Mouse (Mus musculus) natural killer cell, adult 2 months (primary cell): ENCODE measurements around the gene Gm13272.
"Not testable (repeated sequence)": the region's sequence is repeated elsewhere in the genome, so short reads cannot be mapped to it uniquely, and the experiment has no call there.

Experiments
- DNase-seq, 2 experiments: peaks; one replicate each; pipeline ENCODE4 v3.0.0; 2022; ENCODE audit warnings: low spot score in 2 of 2

The Gm13272 gene

DNA sequence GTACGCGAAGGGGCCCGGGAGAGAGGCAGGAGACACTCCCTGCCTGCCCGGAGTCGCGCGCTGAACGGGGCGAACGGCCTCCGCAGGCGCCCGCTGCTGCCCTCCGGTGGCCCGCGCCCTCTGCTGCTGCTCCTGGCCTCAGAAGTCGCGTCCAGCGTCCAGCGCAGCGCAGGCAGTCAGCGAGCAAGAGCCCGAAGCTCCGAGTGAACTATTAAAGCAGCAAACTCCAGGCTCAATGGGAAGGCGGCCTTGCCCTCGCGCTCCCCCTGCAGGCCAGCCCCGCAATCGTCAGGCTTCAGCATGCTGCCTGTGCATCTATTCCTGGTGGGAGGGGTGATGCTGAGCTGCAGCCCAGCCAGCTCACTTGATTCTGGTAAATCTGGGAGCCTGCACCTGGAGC is at the start of gene Gm13272:
Gm13272 (plus strand) TSS at position 301 of the 400 bp plus-strand sequence.
- DNase-seq, result not testable (repeated sequence)

DNA sequence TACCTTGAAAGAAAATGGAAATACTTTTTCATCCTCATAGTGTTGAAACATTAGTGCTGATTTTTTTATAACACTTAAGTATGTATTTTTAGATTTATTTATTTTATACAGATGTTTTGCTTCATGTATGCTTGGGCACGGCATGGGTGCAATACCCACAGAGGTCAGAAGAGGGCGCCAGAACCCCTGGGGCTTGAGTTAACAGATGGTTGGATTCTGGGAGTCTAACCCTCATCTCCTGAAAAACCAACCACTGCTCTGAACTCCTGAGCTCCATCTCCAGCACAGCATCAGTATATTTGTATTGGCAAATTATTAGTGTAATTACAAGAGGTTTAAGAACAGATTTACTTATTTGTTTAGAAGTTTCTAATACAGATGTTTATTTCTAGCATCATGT is 41.2 kb upstream of the Gm13272 start:
- peak; percentile 60 to 68 for DNase-seq

DNA sequence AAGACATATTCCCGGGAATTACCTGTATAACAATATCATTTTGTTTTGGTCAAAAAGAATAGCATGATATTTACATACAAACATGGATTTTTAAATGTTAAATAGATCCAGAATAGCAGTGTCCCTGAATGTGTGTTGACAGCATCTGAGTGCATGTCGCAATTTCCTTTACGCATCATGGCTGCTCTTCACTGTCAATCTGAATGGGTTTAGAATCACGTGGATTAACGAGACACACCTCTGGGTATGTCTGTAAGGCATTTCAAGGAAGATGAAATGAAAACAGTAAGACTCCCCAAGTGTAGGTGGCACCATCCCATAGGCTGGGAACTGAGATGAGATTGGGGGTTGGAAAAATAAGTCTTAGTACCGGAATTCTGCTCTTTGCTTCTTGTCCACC is 40.6 kb upstream of the Gm13272 start:
- no peak for DNase-seq

DNA sequence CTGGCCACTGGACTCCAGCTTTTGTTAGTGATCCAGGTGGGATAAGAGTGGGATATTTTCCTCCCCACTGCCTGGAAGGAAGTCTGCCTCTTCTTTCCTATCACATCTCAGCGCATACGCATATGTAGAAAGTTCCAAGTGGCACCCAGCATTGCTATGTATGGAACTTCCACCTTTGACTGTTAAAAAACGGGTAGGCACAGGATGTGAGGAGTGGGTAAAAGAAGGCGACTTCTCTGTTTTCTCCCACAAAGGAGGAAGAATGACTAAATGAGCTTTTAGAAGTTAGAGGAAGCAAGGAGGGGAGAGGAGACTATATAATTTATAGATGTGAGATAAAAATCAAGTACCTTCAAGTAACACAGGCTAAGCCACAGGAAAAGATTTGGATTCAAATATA is 38.2 kb upstream of the Gm13272 start:
- no peak for DNase-seq

DNA sequence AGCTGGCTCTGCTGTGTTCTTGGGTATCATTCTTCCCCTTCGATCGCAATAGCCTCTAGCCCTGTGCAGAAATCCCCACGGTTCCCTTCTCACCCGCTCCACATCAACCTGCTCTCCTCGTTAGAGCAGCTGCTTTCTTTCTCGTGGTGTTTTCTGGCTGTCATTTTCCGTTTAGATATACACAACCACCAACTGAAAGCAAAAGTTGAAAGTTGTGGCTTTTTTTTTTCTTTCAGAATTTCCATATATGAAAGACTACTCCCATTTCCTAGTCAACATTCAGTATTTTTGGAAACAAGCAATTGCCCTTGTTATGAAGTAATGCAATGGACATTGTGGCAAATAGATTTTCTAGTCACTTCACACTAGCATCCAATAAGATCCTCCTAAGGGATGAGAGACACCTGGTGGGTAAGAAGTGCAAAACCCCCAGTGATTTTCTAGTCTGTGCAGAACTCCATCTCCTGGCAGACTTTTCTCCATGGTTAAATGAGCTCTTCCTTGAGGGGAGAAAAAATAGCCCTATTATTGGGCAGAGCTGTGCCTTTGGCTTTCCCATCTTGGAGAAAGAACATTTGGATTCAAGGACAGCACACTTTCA is 36.8 kb upstream of the Gm13272 start:
- DNase-seq, result no peak

DNA sequence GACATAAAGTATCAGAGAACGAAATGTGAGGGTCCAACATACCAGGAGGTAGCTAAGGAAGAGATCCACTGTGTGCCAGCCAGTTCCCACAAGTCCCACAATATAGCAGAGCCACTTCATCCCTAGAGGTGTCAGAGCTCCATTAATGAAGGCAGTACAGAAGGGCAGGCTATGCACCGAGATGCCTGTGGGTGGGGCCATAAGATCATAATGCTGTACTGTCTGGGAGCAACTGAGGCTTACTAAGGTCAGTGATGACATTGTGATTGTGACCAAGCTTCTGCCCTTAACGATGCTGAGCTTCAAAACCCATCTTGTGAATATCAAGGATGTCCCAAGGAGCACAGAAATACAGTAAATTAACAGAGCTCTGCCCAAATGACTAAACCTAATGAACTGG is 35.4 kb upstream of the Gm13272 start:
- DNase-seq, result no peak

DNA sequence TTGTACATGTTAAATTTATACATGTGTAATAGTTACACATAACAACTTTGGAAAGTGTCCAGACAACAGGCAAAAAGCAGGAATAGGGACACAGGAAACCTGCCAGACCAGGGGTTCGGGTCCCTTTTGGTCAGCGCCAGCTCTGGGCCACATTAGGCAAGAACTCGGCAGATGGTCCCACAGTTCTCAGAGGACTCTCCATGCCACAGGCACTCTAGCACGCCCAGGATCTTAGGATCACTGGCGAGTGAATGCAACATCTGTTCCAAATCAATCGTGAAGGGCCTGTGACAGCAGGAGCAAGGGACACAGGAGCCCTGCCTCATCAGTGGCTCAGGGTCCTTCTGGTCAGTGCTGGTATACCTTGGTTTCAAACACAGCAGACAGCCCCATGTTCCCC is 29.7 kb upstream of the Gm13272 start:
- DNase-seq, result no peak

DNA sequence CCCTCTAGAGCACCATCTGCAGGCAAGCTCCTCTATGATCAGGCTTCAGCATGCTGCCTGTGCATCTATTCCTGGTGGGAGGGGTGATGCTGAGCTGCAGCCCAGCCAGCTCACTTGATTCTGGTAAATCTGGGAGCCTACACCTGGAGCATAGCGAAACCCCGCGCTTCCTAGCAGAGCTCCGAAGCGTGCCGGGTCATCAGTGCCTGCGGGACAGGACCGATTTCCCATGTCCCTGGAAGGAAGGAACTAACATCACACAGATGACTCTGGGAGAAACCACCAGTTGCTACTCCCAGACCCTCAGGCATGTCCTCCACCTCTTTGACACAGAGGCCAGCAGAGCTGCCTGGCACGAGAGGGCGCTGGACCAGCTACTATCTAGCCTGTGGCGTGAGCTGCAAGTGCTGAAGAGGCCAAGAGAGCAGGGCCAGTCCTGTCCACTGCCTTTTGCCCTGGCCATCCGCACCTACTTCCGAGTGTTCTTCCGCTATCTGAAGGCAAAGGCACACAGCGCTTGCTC is 24.8 kb upstream of the Gm13272 start, which contains the start of gene Gm13271:
Gm13271 (plus strand) TSS at position 51 of the 523 bp plus-strand sequence.
- peak; percentile 54 to 55 for DNase-seq

DNA sequence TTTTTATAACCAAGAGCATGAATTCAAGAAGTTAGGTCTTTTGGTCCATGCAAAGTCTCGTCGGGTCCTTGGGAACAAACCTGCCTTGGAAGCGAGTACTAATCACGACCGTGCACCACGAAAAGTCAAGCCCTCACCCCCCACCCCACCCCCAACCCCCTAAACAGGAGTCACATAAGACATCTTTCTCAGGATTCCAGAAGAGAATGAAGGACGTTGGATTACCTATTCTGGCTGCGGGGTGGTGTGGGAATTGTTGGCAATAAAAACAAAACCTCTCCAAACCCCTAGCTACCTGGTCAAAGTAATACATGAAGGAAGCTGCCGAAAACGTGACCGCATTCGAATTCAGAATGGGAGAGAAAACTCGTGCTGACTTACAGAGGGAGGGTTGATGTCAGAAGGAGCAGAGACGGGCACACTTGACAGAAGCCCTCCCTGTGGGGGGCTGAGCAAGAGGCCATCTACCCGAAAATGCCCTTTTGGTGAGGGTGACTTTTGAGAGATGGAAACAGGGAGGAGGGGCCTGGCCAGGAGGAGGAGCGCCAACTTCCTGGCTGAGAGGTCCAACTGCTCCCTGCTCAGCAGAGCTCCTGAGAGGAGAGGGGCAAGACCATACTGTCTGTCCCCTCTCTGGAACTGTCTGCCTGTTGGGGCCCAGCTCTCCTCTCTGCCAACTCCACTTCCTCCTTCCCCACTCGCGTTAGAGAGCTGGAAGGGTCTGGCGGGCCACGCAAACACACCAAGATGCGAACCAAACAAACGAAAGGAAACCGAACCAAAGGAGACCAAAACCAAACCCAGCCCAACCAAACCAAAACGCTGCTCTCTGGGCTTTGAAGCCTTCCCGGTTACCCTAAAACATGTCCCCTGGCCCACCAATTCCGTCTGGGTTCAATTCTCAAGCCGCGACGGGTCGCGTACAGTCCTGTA is 22.8 kb upstream of the Gm13272 start:
- peak in 1 of 2 experiments; percentile 20 for DNase-seq

DNA sequence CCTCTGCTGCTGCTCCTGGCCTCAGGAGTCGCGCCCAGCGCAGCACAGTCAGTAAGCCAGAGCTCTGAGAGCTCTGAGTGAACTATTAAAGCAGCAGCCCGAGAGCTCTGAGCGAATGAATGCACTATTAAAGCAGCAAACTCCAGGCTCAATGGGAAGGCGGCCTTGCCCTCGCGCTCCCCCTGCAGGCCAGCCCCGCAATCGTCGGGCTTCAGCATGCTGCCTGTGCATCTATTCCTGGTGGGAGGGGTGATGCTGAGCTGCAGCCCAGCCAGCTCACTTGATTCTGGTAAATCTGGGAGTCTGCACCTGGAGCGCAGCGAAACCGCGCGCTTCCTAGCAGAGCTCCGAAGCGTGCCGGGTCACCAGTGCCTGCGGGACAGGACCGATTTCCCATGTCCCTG is 22.0 kb upstream of the Gm13272 start:
- peak; percentile 90 to 92 for DNase-seq

DNA sequence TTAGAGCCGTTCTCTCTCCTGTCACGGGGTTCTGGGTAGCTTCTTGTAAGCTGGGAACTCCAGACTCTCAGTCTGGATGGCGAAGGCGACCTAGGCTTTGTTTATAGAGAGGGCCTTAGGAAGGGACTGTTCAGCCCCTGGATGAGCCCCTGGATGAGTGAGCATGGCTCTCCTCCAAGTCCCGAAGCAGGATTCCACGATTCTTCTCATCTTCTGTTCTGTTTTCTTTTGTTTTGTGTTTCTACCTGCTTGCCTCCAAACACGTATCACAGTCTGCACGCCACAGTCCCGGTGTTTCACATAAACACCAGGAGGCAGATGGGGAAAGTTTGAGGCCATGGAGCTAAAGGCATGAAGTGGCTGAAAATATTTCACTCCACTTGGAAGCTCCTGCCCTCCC is 20.9 kb upstream of the Gm13272 start:
- not testable (repeated sequence) for DNase-seq

DNA sequence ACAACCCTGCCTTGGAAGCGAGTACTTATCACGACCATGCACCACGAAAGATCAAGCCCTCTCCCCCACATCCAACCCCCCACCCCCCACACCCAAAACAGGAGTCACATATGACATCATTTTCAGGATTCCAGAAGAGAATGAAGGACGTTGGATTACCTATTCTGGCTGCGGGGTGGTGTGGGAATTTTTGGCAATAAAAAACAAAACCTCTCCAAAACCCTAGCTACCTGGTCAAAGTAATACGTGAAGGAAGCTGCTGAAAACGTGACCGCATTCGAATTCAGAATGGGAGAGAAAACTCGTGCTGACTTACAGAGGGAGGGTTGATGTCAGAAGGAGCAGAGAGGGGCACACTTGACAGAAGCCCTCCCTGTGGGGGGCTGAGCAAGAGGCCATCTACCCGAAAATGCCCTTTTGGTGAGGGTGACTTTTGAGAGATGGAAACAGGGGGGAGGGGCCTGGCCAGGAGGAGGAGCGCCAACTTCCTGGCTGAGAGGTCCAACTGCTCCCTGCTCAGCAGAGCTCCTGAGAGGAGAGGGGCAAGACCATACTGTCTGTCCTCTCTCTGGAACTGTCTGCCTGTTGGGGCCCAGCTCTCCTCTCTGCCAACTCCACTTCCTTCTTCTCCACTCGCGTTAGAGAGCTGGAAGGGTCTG is 19.9 kb upstream of the Gm13272 start, which contains the start of gene Gm13283:
Gm13283 (plus strand) TSS at position 510 of the 659 bp plus-strand sequence.
- DNase-seq, result peak; percentile 22 to 25

DNA sequence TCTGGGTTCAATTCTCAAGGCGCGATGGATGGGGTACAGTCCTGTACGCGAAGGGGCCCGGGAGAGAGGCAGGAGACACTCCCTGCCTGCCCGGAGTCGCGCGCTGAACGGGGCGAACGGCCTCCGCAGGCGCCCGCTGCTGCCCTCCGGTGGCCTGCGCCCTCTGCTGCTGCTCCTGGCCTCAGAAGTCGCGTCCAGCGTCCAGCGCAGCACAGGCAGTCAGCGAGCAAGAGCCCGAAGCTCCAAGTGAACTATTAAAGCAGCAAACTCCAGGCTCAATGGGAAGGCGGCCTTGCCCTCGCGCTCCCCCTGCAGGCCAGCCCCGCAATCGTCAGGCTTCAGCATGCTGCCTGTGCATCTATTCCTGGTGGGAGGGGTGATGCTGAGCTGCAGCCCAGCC is 19.2 kb upstream of the Gm13272 start:
- DNase-seq, result peak; percentile 63 to 64

DNA sequence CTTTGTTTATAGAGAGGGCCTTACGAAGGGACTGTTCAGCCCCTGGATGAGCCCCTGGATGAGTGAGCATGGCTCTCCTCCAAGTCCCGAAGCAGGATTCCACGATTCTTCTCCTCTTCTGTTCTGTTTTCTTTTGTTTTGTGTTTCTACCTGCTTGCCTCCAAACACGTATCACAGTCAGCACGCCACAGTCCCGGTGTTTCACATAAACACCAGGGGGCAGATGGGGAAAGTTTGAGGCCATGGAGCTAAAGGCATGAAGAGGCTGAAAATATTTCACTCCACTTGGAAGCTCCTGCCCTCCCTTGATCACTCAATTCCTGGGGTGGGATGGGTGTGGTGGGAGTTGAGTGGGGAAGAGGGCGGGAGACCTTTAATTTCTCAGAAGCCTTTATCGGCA is 17.9 kb upstream of the Gm13272 start:
- DNase-seq, result peak; percentile 57 to 74

DNA sequence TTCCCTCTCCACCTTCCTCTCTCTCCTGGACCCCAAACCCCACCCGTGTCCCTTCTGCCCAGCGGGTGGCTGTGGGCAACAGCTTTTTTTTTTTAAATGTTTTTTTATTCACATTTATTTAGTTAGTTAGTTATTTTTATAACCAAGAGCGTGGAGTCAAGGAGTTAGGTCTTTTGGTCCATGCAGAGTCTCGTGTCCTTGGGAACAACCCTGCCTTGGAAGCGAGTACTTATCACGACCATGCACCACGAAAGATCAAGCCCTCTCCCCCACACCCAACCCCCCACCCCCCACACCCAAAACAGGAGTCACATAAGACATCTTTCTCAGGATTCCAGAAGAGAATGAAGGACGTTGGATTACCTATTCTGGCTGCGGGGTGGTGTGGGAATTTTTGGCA is 17.3 kb upstream of the Gm13272 start:
- not testable (repeated sequence) for DNase-seq

DNA sequence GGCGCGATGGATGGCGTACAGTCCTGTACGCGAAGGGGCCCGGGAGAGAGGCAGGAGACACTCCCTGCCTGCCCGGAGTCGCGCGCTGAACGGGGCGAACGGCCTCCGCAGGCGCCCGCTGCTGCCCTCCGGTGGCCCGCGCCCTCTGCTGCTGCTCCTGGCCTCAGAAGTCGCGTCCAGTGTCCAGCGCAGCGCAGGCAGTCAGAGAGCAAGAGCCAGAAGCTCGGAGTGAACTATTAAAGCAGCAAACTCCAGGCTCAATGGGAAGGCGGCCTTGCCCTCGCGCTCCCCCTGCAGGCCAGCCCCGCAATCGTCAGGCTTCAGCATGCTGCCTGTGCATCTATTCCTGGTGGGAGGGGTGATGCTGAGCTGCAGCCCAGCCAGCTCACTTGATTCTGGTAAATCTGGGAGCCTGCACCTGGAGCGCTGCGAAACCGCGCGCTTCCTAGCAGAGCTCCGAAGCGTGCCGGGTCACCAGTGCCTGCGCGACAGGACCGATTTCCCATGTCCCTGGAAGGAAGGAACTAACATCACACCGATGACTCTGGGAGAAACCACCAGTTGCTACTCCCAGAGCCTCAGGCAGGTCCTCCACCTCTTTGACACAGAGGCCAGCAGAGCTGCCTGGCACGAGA is 16.1 kb upstream of the Gm13272 start:
- DNase-seq, result peak; percentile 47 to 52

DNA sequence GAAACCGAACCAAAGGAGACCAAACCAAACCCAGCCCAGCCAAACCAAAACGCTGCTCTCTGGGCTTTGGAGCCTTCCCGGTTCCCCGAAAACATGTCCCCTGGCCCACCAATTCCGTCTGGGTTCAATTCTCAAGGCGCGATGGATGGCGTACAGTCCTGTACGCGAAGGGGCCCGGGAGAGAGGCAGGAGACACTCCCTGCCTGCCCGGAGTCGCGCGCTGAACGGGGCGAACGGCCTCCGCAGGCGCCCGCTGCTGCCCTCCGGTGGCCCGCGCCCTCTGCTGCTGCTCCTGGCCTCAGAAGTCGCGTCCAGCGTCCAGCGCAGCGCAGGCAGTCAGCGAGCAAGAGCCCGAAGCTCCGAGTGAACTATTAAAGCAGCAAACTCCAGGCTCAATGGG is 6.1 kb upstream of the Gm13272 start, which contains the start of gene Gm13290:
Gm13290 (plus strand) TSS at position 301 of the 400 bp plus-strand sequence.
- DNase-seq, result not testable (repeated sequence)

DNA sequence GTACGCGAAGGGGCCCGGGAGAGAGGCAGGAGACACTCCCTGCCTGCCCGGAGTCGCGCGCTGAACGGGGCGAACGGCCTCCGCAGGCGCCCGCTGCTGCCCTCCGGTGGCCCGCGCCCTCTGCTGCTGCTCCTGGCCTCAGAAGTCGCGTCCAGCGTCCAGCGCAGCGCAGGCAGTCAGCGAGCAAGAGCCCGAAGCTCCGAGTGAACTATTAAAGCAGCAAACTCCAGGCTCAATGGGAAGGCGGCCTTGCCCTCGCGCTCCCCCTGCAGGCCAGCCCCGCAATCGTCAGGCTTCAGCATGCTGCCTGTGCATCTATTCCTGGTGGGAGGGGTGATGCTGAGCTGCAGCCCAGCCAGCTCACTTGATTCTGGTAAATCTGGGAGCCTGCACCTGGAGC is 3.0 kb upstream of the Gm13272 start, which contains the start of gene Gm13289:
Gm13289 (plus strand) TSS at position 301 of the 400 bp plus-strand sequence.
- DNase-seq, result not testable (repeated sequence)

DNA sequence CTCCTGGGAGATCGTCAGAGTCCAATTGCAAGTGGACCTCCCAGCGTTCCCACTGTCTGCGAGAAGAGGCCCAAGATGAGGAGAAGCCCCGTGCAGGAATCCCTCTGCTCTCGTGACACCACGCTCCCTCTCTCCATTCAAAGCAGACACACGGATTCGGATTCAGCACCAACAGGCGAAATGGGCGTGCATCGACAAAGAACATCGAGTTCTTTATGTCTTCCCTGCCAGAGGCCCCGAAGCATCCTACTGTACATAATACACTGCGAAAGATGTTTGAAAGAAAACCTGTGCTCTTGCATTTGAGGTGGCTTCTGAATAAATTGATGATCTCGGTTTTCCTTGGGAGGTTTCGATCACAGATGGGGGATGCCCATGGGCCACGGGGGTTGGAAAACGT is 670 bp downstream of the Gm13272 start:
- not testable (repeated sequence) for DNase-seq

DNA sequence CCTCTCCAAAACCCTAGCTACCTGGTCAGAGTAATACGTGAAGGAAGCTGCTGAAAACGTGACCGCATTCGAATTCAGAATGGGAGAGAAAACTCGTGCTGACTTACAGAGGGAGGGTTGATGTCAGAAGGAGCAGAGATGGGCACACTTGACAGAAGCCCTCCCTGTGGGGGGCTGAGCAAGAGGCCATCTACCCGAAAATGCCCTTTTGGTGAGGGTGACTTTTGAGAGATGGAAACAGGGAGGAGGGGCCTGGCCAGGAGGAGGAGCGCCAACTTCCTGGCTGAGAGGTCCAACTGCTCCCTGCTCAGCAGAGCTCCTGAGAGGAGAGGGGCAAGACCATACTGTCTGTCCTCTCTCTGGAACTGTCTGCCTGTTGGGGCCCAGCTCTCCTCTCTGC is 2.2 kb downstream of the Gm13272 start, which contains the start of gene Ifnz:
Ifnz (plus strand) TSS at position 301 of the 400 bp plus-strand sequence.
- DNase-seq, result not testable (repeated sequence)

DNA sequence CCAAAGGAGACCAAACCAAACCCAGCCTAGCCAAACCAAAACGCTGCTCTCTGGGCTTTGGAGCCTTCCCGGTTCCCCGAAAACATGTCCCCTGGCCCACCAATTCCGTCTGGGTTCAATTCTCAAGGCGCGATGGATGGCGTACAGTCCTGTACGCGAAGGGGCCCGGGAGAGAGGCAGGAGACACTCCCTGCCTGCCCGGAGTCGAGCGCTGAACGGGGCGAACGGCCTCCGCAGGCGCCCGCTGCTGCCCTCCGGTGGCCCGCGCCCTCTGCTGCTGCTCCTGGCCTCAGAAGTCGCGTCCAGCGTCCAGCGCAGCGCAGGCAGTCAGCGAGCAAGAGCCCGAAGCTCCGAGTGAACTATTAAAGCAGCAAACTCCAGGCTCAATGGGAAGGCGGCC is 2.7 kb downstream of the Gm13272 start:
- DNase-seq, result not testable (repeated sequence)
